Mouse (Mus musculus) bone marrow, adult 2 months (tissue): Measurements from ENCODE around the gene Gm10282.

Source experiments
- CTCF ChIP-seq: fragments of 200-500 bp; IDR thresholded peaks from 2 replicates; pipeline ENCODE4 v1.5.1; 2011; ENCODE audit warnings: low read length, control low read depth; ENCODE audit not compliant: control insufficient read depth, insufficient read depth
- POLR2A ChIP-seq: fragments of 200-500 bp; IDR thresholded peaks from 2 replicates; pipeline ENCODE4 v1.6.1; 2011; ENCODE audit warnings: low read depth, mild to moderate bottlenecking, control low read depth, low read length, borderline replicate concordance; ENCODE audit not compliant: control insufficient read depth

DNA sequence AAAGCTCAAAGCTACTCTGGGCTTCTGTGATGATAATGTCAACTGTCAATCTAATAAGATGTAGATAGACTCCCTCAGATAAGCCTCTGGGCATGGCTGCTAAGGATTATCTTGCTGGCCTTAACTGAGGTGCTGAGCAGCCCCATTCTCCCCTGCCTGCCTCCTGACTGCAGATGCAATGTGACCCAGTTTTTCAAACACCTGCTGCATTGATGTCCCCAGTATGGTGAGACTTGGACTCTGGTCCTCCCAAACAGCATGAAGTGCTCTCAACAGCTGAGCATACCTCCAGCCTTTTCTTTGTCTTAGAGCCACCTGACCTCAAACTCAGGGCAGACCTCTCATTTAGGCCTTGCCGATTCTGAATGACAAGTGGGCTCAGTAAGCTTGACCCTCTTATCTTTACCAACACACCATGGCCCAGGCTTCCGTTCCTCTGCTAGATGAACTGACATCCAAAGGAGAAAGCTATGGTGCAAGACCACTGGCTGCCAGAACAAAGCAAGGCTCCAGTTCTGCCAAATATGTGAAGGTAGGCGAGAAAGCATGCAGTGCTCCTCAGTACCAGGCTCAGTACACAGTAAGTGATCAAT, 8.0 kb upstream of the Gm10282 start:
- TF ChIP-seq CTCF (no peak), POLR2A (no peak)
